Mouse (Mus musculus): ENCODE measurements around the gene Erbb3. TPM values are rescaled to one million over a fixed set of nuclear protein-coding genes. Genes with fewer than 3 reads are reported as not detected.
A peak's percentile ranks its signal among the peaks of the same experiment; 100 is the strongest.
"Not testable (repeated sequence)": the region's sequence is repeated elsewhere in the genome, so short reads cannot be mapped to it uniquely, and the experiment has no call there.

Erbb3 gene
- total RNA-seq (2015) (2.5 and 2.8 TPM in 2 replicates), total RNA-seq (2017) (1.5 and 2.1 TPM in 2 replicates)

- peak; percentile 55 for ATAC-seq (ENCODE audit: poor library complexity, severe bottlenecking)
These were observed at the start of gene Erbb3 for GRCm38 (mm10) chr10:128589464-128590192. TSS of gene Erbb3 (minus strand) at chr10:128589652.

- ATAC-seq (ENCODE audit: poor library complexity, severe bottlenecking) = peak; percentile 48
These were observed 47.6 kb upstream of the Erbb3 start for GRCm38 (mm10) chr10:128637011-128637410.

- peak; percentile 81 for ATAC-seq (ENCODE audit: poor library complexity, severe bottlenecking)
These were observed 47.1 kb upstream of the Erbb3 start for GRCm38 (mm10) chr10:128636561-128636960.

- no peak for ATAC-seq (ENCODE audit: poor library complexity, severe bottlenecking)
These were observed 46.2 kb upstream of the Erbb3 start for GRCm38 (mm10) chr10:128635697-128636096.

GRCm38 (mm10) chr10:128631571-128631970 lies 42.1 kb upstream of the Erbb3 start:
- no peak for ATAC-seq (ENCODE audit: poor library complexity, severe bottlenecking)

GRCm38 (mm10) chr10:128630306-128630705 lies 40.9 kb upstream of the Erbb3 start:
- not testable (repeated sequence) for ATAC-seq (ENCODE audit: poor library complexity, severe bottlenecking)

GRCm38 (mm10) chr10:128629746-128630145 lies 40.3 kb upstream of the Erbb3 start:
- no peak for ATAC-seq (ENCODE audit: poor library complexity, severe bottlenecking)

GRCm38 (mm10) chr10:128627398-128628317 lies 38.2 kb upstream of the Erbb3 start:
- ATAC-seq (ENCODE audit: poor library complexity, severe bottlenecking) = no peak

GRCm38 (mm10) chr10:128626311-128627310 lies 37.2 kb upstream of the Erbb3 start, which contains the start of gene Rps26:
TSS of gene Rps26 (minus strand) at chr10:128626747.
- ATAC-seq (ENCODE audit: poor library complexity, severe bottlenecking) = peak; percentile 96

- ATAC-seq (ENCODE audit: poor library complexity, severe bottlenecking) = no peak
These were observed 35.9 kb upstream of the Erbb3 start for GRCm38 (mm10) chr10:128625287-128625894.

- ATAC-seq (ENCODE audit: poor library complexity, severe bottlenecking) = not testable (repeated sequence)
These were observed 33.7 kb upstream of the Erbb3 start for GRCm38 (mm10) chr10:128623106-128623613.

- ATAC-seq (ENCODE audit: poor library complexity, severe bottlenecking) = no peak
These were observed 33.2 kb upstream of the Erbb3 start for GRCm38 (mm10) chr10:128622702-128623101.

- no peak for ATAC-seq (ENCODE audit: poor library complexity, severe bottlenecking)
These were observed 32.6 kb upstream of the Erbb3 start for GRCm38 (mm10) chr10:128621986-128622520.

- ATAC-seq (ENCODE audit: poor library complexity, severe bottlenecking) = no peak
These were observed 30.8 kb upstream of the Erbb3 start for GRCm38 (mm10) chr10:128620241-128620640.

GRCm38 (mm10) chr10:128619148-128619547 lies 29.7 kb upstream of the Erbb3 start:
- not testable (repeated sequence) for ATAC-seq (ENCODE audit: poor library complexity, severe bottlenecking)

- ATAC-seq (ENCODE audit: poor library complexity, severe bottlenecking) = no peak
These were observed 29.1 kb upstream of the Erbb3 start for GRCm38 (mm10) chr10:128618570-128618969.

GRCm38 (mm10) chr10:128615798-128616448 lies 26.5 kb upstream of the Erbb3 start:
- not testable (repeated sequence) for ATAC-seq (ENCODE audit: poor library complexity, severe bottlenecking)

- no peak for ATAC-seq (ENCODE audit: poor library complexity, severe bottlenecking)
These were observed 25.5 kb upstream of the Erbb3 start for GRCm38 (mm10) chr10:128614934-128615333.

GRCm38 (mm10) chr10:128613820-128614219 lies 24.4 kb upstream of the Erbb3 start:
- not testable (repeated sequence) for ATAC-seq (ENCODE audit: poor library complexity, severe bottlenecking)

Measured in megakaryocyte, adult 5-6 weeks (primary cell).